Mouse (Mus musculus): ENCODE data around the gene Resp18. TPM values are rescaled to one million over a fixed set of nuclear protein-coding genes. Genes with fewer than 3 reads are reported as not detected.
A peak's percentile ranks its signal among the peaks of the same experiment; 100 is the strongest.
"Not testable (repeated sequence)": the region's sequence is repeated elsewhere in the genome, so short reads cannot be mapped to it uniquely, and the experiment has no call there.

Resp18 gene
- total RNA-seq, 2 experiments from 2014 or later, result not detected

DNA sequence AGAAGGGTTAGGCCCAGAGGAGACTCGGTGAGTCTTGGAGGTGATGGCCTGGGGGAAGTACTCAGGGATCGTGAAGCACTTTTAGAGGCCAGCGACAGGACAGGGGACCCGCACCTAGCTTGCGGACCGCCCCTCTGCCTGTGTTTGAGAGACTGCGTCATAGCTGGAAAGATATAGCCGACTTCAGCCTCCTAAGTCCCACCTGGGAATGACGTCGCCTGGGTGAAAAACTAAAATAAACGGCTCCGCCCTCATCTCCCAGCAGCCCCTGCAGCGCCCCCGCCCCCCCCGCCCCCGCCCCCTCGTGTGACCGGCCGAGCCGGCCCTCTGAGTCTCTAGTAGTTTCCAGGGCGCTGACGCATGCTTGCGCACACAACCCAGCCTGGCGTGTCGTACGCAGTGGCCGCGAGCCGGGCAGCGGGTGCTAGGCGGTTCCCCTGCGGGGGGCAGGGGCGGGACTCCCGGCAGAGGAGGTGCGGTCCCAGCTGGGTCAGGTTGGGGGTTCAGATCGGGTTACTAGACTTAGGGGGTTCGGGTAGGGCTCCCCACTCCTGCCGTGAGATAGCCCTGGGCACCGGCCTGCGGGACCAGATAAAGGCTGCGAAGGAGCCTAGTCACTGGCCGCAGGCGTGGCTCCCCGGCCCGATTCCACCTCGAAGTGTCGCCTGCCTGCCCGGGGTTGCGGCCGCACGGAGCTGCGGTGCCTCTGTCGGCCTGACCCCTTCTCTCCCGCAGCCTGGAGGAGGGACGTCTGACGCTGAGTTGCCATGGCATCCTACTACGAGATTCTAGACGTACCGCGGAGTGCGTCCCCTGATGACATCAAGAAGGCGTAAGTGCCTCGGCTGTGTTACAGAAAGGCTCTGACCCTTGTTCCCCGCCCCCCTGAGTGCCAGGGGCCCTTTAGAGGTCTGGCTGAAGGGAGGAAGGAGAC is 41.8 kb downstream of the Resp18 start, which contains the start of gene Dnajb2:
Gene Dnajb2 (plus strand): TSS at position 290 of the 934 bp plus-strand sequence.
- DNase-seq, result peak; percentile 80

DNA sequence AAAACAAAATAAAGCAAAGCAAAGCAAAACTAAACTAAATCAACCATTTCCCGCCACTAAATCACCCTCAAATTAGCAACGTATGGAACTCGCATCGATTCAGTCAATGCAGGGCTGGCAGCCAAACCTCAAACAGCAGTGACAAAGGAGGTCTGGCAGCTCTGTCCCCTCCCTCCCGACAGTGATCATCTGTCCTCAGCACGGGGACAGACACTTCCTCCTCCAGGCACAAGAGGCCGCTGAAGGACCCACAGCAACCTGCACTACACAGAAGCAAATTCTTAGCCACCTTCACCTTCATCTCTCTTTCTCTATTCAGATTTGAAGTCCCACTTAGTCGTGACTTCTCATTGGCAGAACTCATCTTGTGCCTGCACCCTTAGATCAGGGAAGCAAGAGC is 43.6 kb downstream of the Resp18 start:
- no peak for DNase-seq

DNA sequence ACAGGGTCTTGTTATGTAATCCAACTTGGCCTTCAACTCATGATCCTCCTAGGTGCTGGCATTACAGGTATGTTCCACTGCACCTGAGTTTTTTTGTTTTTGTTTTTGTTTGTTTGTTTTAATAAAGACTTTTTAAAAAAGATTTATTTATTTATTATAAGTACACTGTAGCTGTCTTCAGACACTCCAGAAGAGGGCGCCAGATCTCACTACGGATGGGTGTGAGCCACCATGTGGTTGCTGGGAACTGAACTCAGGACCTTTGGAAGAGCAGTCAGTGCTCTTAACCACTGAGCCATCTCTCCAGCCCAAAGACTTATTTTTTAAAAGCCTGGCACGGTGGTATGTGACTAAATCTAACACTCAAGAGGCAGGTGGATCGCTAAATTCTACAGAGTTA is 45.7 kb downstream of the Resp18 start:
- DNase-seq, result not testable (repeated sequence)

DNA sequence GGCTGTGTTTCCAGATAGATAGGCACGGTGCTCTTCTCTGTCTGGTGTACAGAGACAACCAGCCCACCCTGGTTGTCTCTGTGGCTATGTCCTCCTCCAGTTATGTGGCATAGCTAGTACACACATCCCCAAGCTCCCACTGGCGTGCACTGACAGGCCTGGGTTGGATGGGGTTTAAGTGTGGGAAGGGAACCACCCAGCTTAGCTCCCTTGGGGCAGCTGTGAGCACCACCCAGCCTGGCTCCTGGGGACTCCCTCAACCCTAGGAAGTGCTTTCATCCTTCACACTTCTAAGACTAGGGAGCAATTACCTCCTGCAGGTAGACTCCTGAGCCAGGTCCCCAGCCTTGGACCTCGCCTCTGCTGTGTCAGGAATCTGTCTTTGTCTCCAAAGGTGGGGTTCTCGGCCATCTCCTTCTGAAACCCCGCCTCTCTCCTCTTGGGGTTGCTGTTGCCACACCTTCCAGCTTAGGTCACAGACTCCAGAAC is 46.5 kb downstream of the Resp18 start, which contains the start of gene A630095N17Rik:
Gene A630095N17Rik (minus strand): TSS at position 439 of the 489 bp plus-strand sequence.
- no peak for DNase-seq

GRCm38 (mm10) chr1:75231224-75231623 is 47.0 kb downstream of the Resp18 start:
- no peak for DNase-seq

- DNase-seq, result no peak
These were observed 47.8 kb downstream of the Resp18 start for GRCm38 (mm10) chr1:75230335-75230994.

- no peak for DNase-seq
These were observed 49.1 kb downstream of the Resp18 start for GRCm38 (mm10) chr1:75229158-75229557.

DNA sequence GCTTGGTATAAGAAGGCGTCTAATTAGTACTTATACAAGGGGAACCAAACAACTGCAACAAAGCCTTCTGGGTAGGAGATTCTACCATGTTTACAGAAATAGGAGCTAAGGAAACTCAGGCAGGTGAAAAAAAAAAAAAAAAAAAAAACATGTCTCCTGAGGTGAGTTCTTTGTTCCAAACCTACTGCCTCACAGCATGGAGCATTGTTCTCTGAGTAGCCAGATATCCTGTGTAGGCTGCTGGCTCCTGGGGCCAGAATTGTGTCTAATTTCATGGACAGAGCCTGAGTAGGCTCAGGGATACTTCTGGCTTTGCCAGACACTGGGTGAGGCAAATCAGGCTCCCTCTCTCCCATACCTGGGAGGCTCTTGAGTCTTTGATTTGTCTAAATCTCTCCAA is 50.6 kb downstream of the Resp18 start:
- DNase-seq, result no peak

DNA sequence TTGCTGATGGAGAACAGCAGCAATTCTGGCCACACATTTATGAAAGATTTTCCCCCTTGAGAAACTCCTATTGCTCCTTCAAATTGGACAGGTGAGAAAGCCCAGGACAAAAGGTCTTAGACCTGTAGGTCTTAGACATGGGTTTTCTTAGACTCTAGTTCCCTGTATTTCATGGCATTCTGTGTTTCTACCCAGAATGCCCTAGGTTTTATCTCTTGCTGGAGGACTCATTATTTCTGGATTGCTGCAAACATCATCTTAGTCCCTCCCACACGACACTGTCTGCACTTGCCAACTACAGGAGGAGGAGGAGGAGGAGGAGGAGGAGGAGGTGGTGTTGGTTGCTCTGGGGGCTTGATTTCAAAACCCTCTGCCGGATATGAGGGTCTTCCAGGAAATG is 52.1 kb downstream of the Resp18 start:
- DNase-seq, result no peak

- DNase-seq, result no peak
These were observed 52.7 kb downstream of the Resp18 start for GRCm38 (mm10) chr1:75225473-75225872.

DNA sequence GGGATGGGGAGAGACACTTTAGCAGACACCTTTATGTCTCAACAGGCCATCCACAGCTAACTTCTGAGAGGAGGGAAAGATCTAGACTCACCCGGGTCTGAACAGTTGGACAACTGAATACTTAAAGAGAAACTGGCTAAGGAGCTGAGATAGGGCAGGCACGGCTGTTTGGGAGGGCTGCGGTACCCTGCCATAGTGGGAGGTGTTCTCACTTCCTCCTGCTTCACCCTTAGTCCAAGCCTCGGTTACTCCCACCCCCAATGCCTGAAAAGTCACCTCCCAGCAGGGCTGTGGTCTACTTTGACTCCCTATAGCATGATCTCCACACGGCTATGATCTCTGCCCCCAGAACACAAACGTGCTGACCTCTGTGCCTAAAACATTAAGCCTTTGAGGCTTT is 54.7 kb downstream of the Resp18 start:
- no peak for DNase-seq

DNA sequence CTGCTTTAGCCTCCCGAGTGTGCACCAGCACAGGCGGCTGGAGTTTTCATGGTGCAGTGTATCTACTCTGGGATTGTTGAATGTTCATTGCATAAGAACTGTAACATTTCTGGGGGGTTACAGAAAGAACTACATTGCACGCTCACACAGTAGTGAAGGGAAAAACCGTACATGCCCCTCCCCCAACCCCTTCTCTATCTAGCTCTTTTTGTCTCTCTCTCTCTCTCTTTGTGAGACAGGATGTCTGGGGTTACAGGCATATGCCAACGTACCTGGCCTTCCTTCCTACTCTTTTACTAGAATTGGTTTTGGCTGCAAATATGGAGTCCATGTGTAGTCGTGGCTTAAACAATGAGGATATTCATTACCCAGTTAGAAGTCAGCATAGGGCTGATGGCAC is 55.3 kb downstream of the Resp18 start:
- no peak for DNase-seq

Other genes starting within 250 kb of the Resp18 start
- gene Nhej1, start 153.2 kb downstream of the Resp18 start, total RNA-seq (2021), result 1 to 10 TPM; 4.0 to 5.4 TPM
- gene Slc23a3, start 144.5 kb downstream of the Resp18 start, total RNA-seq (2021), result not detected
- gene Cnppd1, start 135.7 kb downstream of the Resp18 start, total RNA-seq (2021), result 10 to 100 TPM; 20.1 to 22.3 TPM
- 10 to 100 TPM; 18.1 to 21.5 TPM for gene Retreg2, start 135.6 kb downstream of the Resp18 start, total RNA-seq (2021)
- 10 to 100 TPM; 12.4 to 14.0 TPM for gene Zfand2b, start 109.8 kb downstream of the Resp18 start, total RNA-seq (2021)
- 10 to 100 TPM; 20.8 to 24.2 TPM for gene Abcb6, start 98.0 kb downstream of the Resp18 start, total RNA-seq (2021)
- gene Ankzf1, start 86.3 kb downstream of the Resp18 start, total RNA-seq (2021), result 1 to 10 TPM; 6.8 to 9.4 TPM
- gene Atg9a, start 86.2 kb downstream of the Resp18 start, total RNA-seq (2021), result 10 to 100 TPM; 50.8 to 51.0 TPM
- 1 to 10 TPM; 6.5 to 8.6 TPM for gene Glb1l, start 67.6 kb downstream of the Resp18 start, total RNA-seq (2021)
- 10 to 100 TPM; 31.8 to 40.3 TPM for gene Stk16, start 67.6 kb downstream of the Resp18 start, total RNA-seq (2021)
- gene Tuba4a, start 58.5 kb downstream of the Resp18 start, total RNA-seq (2021), result 100 to 1,000 TPM; 490 to 573 TPM
- not detected for gene A630095N17Rik, start 46.3 kb downstream of the Resp18 start, total RNA-seq (2021)
- gene Dnajb2, start 42.0 kb downstream of the Resp18 start, total RNA-seq (2021), result 10 to 100 TPM; 32.4 to 38.8 TPM
- under 1 TPM; 0.65 to 0.68 TPM for gene Ptprn, start 13.9 kb downstream of the Resp18 start, total RNA-seq (2021)
- gene Dnpep, start 39.6 kb upstream of the Resp18 start, total RNA-seq (2021), result 10 to 100 TPM; 51.0 to 53.8 TPM
- gene Des, start 81.9 kb upstream of the Resp18 start, total RNA-seq (2021), result 1,000 to 10,000 TPM; 1,482 to 1,503 TPM
- 100 to 1,000 TPM; 196 to 209 TPM for gene Speg, start 96.9 kb upstream of the Resp18 start, total RNA-seq (2021)
- 10 to 100 TPM; 35.6 to 39.7 TPM for gene Gmppa, start 157.5 kb upstream of the Resp18 start, total RNA-seq (2021)
- not detected for gene Asic4, start 172.0 kb upstream of the Resp18 start, total RNA-seq (2021)
- gene Chpf, start 200.9 kb upstream of the Resp18 start, total RNA-seq (2021), result 10 to 100 TPM; 22.2 to 32.0 TPM
- under 1 TPM; 0.68 to 0.87 TPM for gene Tmem198, start 201.1 kb upstream of the Resp18 start, total RNA-seq (2021)
- gene Obsl1, start 228.0 kb upstream of the Resp18 start, total RNA-seq (2021), result 100 to 1,000 TPM; 107 to 122 TPM
- gene Inha, start 228.7 kb upstream of the Resp18 start, total RNA-seq (2021), result 10 to 100 TPM; 11.9 to 12.8 TPM
- gene Stk11ip, start 243.1 kb upstream of the Resp18 start, total RNA-seq (2021), result 1 to 10 TPM; 7.5 to 8.9 TPM

Measured in gastrocnemius, postnatal 10 days (tissue).